Mouse (Mus musculus): ENCODE measurements around the gene Nrp2. TPM values are rescaled to one million over a fixed set of nuclear protein-coding genes. Genes with fewer than 3 reads are reported as not detected.

The Nrp2 gene
- total RNA-seq, 2 experiments from 2014 or later, result 29.4 to 31.2 TPM

- DNase-seq (ENCODE audit: low spot score in 2 of 2), result no peak
Measured at GRCm38 (mm10) chr1:62720727-62721705, 17.9 kb downstream of the Nrp2 start.

- DNase-seq (ENCODE audit: low spot score in 2 of 2), result no peak
Measured at GRCm38 (mm10) chr1:62721706-62722187, 18.7 kb downstream of the Nrp2 start.

GRCm38 (mm10) chr1:62722526-62722925 is 19.4 kb downstream of the Nrp2 start:
- DNase-seq (ENCODE audit: low spot score in 2 of 2), result peak in 1 of 2 experiments; percentile 40

- DNase-seq (ENCODE audit: low spot score in 2 of 2), result no peak
Measured at GRCm38 (mm10) chr1:62723891-62724290, 20.8 kb downstream of the Nrp2 start.

- DNase-seq (ENCODE audit: low spot score in 2 of 2), result no peak
Measured at GRCm38 (mm10) chr1:62724461-62725021, 21.5 kb downstream of the Nrp2 start.

GRCm38 (mm10) chr1:62725032-62725678 is 22.1 kb downstream of the Nrp2 start:
- no peak for DNase-seq (ENCODE audit: low spot score in 2 of 2)

- no peak for DNase-seq (ENCODE audit: low spot score in 2 of 2)
Measured at GRCm38 (mm10) chr1:62727191-62727590, 24.1 kb downstream of the Nrp2 start.

- no peak for DNase-seq (ENCODE audit: low spot score in 2 of 2)
Measured at GRCm38 (mm10) chr1:62728421-62728820, 25.3 kb downstream of the Nrp2 start.

- no peak for DNase-seq (ENCODE audit: low spot score in 2 of 2)
Measured at GRCm38 (mm10) chr1:62728926-62729325, 25.8 kb downstream of the Nrp2 start.

- DNase-seq (ENCODE audit: low spot score in 2 of 2), result no peak
Measured at GRCm38 (mm10) chr1:62729345-62730150, 26.5 kb downstream of the Nrp2 start.

- no peak for DNase-seq (ENCODE audit: low spot score in 2 of 2)
Measured at GRCm38 (mm10) chr1:62732036-62732435, 29.0 kb downstream of the Nrp2 start.

GRCm38 (mm10) chr1:62734420-62734931 is 31.4 kb downstream of the Nrp2 start:
- DNase-seq (ENCODE audit: low spot score in 2 of 2), result no peak

GRCm38 (mm10) chr1:62734980-62735379 is 31.9 kb downstream of the Nrp2 start:
- no peak for DNase-seq (ENCODE audit: low spot score in 2 of 2)

- DNase-seq (ENCODE audit: low spot score in 2 of 2), result no peak
Measured at GRCm38 (mm10) chr1:62735835-62736234, 32.8 kb downstream of the Nrp2 start.

GRCm38 (mm10) chr1:62736455-62737012 is 33.4 kb downstream of the Nrp2 start:
- DNase-seq (ENCODE audit: low spot score in 2 of 2), result no peak

GRCm38 (mm10) chr1:62738165-62738564 is 35.1 kb downstream of the Nrp2 start:
- no peak for DNase-seq (ENCODE audit: low spot score in 2 of 2)

- DNase-seq (ENCODE audit: low spot score in 2 of 2), result no peak
Measured at GRCm38 (mm10) chr1:62742092-62742491, 39.0 kb downstream of the Nrp2 start.

GRCm38 (mm10) chr1:62743064-62743694 is 40.1 kb downstream of the Nrp2 start:
- no peak for DNase-seq (ENCODE audit: low spot score in 2 of 2)

GRCm38 (mm10) chr1:62745889-62746288 is 42.8 kb downstream of the Nrp2 start:
- no peak for DNase-seq (ENCODE audit: low spot score in 2 of 2)

Measured in left cerebral cortex, adult 18-20 months (tissue).